Mouse (Mus musculus) intestine, postnatal 0 days (tissue): Measurements from ENCODE around the gene Gm20662. TPM values are rescaled to one million over a fixed set of nuclear protein-coding genes. Genes with fewer than 3 reads are reported as not detected.
A peak's percentile ranks its signal among the peaks of the same experiment; 100 is the strongest.

Source experiments
- ATAC-seq: fragments of 200-750 bp; cut with Nextera tagmentation; 2 replicates; pipeline ENCODE4 v1.8.0; 2017; ENCODE audit warnings: mild to moderate bottlenecking, moderate TSS enrichment, moderate library complexity
- H3K27ac ChIP-seq: fragments of 300-500 bp; sonication (generic); 2 replicates; pipeline ENCODE4 v1.5.1; 2014; ENCODE audit warnings: mild to moderate bottlenecking, low read depth, low read length, moderate library complexity
- H3K27me3 ChIP-seq: fragments of 300-500 bp; sonication (generic); replicated peaks from 2 replicates; pipeline ENCODE4 v1.6.1; 2014; ENCODE audit warnings: low read length, mixed read lengths; ENCODE audit not compliant: control insufficient read depth, insufficient read depth
- H3K36me3 ChIP-seq: fragments of 300-500 bp; sonication (generic); 2 replicates; pipeline ENCODE4 v1.6.1; 2014; ENCODE audit warnings: mild to moderate bottlenecking, moderate library complexity; ENCODE audit not compliant: control insufficient read depth, insufficient read depth
- H3K4me1 ChIP-seq: fragments of 300-500 bp; sonication (generic); replicated peaks from 2 replicates; pipeline ENCODE4 v1.6.1; 2014; ENCODE audit warnings: antibody characterized with exemption, low read length, mixed read lengths; ENCODE audit not compliant: control insufficient read depth, insufficient read depth
- H3K4me2 ChIP-seq: fragments of 300-500 bp; sonication (generic); replicated peaks from 2 replicates; pipeline ENCODE4 v1.6.1; 2014; ENCODE audit warnings: low read depth, mild to moderate bottlenecking, moderate library complexity
- H3K4me3 ChIP-seq: fragments of 300-500 bp; sonication (generic); 2 replicates; pipeline ENCODE4 v1.5.1; 2014; ENCODE audit warnings: low read depth, low read length
- H3K9ac ChIP-seq: fragments of 300-500 bp; sonication (generic); 2 replicates; pipeline ENCODE4 v1.6.1; 2014; ENCODE audit warnings: mild to moderate bottlenecking, low read depth, low read length
- H3K9me3 ChIP-seq: fragments of 300-500 bp; sonication (generic); 2 replicates; pipeline ENCODE4 v1.6.1; 2016; ENCODE audit warnings: mixed run types; ENCODE audit not compliant: control insufficient read depth
- CTCF ChIP-seq: sonication (generic); IDR thresholded peaks from 2 replicates; pipeline ENCODE4 v1.5.1; 2016; ENCODE audit warnings: low read depth, mild to moderate bottlenecking, control low read depth, antibody characterized with exemption, moderate library complexity
- WGBS: fragments of 180-500 bp; shearing (Covaris S2); extraction: QIAGEN DNeasy Blood & Tissue Kit; methylation state at CpG from one replicate; pipeline ENCODE4 v1.1.7; 2014; 5-methylcytosine and 5-hydroxymethylcytosine counted together
- polyA plus RNA-seq: library from polyadenylated mRNA; unstranded; fragments of >200 nt; fragmentation: Nextera tagmentation; extraction: Ambion mirVana; gene quantifications from 2 replicates; pipeline ENCODE4 v1.2.1, GENCODE M21; 2015

Gm20662 gene
- polyA plus RNA-seq, 1 experiment from 2014 or later = not detected

GRCm38 (mm10) chr9:107982681-107983346, 13.3 kb upstream of the Gm20662 start, which contains the start of gene Gm20661:
Gene Gm20661 (plus strand): TSS chr9:107983058.
- Histone ChIP-seq H3K4me1 (0 out of 2 replicates have a peak, but pooled peaks cover 2% of the 10 kb centered on the region), H3K9ac (0 out of 2 replicates have a peak within 1 kb of the TSS, but pooled peaks have one; percentile 4), H3K4me2 (peak within 1 kb of the TSS; percentile 84), H3K36me3 (peaks cover 35% of the 10 kb centered on the region), H3K9me3 (no peaks in the 10 kb centered on the region), H3K27ac (peak within 1 kb of the TSS; percentile 89), H3K27me3 (no peaks in the 10 kb centered on the region), H3K4me3 (peak within 1 kb of the TSS; percentile 29)
- WGBS = 43% methylated on average over 14 of the region's 14 CpGs
- peak; percentile 41; the same call in 1 of the 2 replicates for ATAC-seq
- no peak for TF ChIP-seq CTCF

- Histone ChIP-seq H3K4me2 (peak overlapping the region; percentile 84), H3K9ac (0 out of 2 replicates have a peak overlapping the region, but pooled peaks have one; percentile 4), H3K4me1 (0 out of 2 replicates have a peak, but pooled peaks cover 2% of the 10 kb centered on the region), H3K27ac (peak overlapping the region; percentile 89), H3K36me3 (peaks cover 30% of the 10 kb centered on the region), H3K9me3 (no peaks in the 10 kb centered on the region), H3K27me3 (no peaks in the 10 kb centered on the region), H3K4me3 (peak overlapping the region; percentile 29; the same call in 1 of the 2 replicates)
- TF ChIP-seq CTCF = no peak
- ATAC-seq = no peak
- WGBS = 35% methylated on average over 4 of the region's 4 CpGs
Observed at GRCm38 (mm10) chr9:107983421-107983890, 12.7 kb upstream of the Gm20662 start.

- Histone ChIP-seq H3K4me3 (peak overlapping the region; percentile 61), H3K27ac (peak overlapping the region; percentile 89), H3K36me3 (peaks cover 23% of the 10 kb centered on the region), H3K4me1 (0 out of 2 replicates have a peak, but pooled peaks cover 2% of the 10 kb centered on the region), H3K4me2 (peak overlapping the region; percentile 84), H3K9me3 (no peaks in the 10 kb centered on the region), H3K9ac (peak overlapping the region; percentile 50), H3K27me3 (no peaks in the 10 kb centered on the region)
- TF ChIP-seq CTCF = no peak
- no peak for ATAC-seq
- 54% methylated on average over 19 of the region's 19 CpGs for WGBS
Observed at GRCm38 (mm10) chr9:107984052-107984753, 11.9 kb upstream of the Gm20662 start.

- TF ChIP-seq CTCF = no peak
- H3K27ac ChIP-seq = peak overlapping the region; percentile 75; the same call in 1 of the 2 replicates
- peak overlapping the region; percentile 84 for H3K4me2 ChIP-seq
- peaks cover 18% of the 10 kb centered on the region for H3K36me3 ChIP-seq
- ATAC-seq = no peak
- 54% methylated on average over 9 of the region's 9 CpGs for WGBS
- H3K9ac ChIP-seq = peak overlapping the region; percentile 50; the same call in 1 of the 2 replicates
- no peaks in the 10 kb centered on the region for H3K27me3 ChIP-seq
- H3K4me1 ChIP-seq = 0 out of 2 replicates have a peak, but pooled peaks cover 2% of the 10 kb centered on the region
- H3K9me3 ChIP-seq = no peaks in the 10 kb centered on the region
- H3K4me3 ChIP-seq = peak overlapping the region; percentile 61
Observed at GRCm38 (mm10) chr9:107984754-107985055, 11.4 kb upstream of the Gm20662 start.

GRCm38 (mm10) chr9:107985131-107986119, 10.7 kb upstream of the Gm20662 start, which contains the start of gene Inka1:
Gene Inka1 (minus strand): TSS chr9:107985879.
- peak within 1 kb of the TSS; percentile 84 for H3K4me2 ChIP-seq
- H3K36me3 ChIP-seq = peaks cover 12% of the 10 kb centered on the region
- peak within 1 kb of the TSS; percentile 75 for H3K27ac ChIP-seq
- 2% methylated on average over 58 of the region's 58 CpGs for WGBS
- no peaks in the 10 kb centered on the region for H3K9me3 ChIP-seq
- 0 out of 2 replicates have a peak, but pooled peaks cover 2% of the 10 kb centered on the region for H3K4me1 ChIP-seq
- ATAC-seq = peak; percentile 53
- peak within 1 kb of the TSS; percentile 61 for H3K4me3 ChIP-seq
- peak; percentile 20; the same call in 1 of the 2 replicates for TF ChIP-seq CTCF
- peak within 1 kb of the TSS; percentile 50 for H3K9ac ChIP-seq
- H3K27me3 ChIP-seq = no peaks in the 10 kb centered on the region
